Mouse (Mus musculus) thymus, adult 2 months (tissue): Measurements from ENCODE around the gene Gm6993. TPM values are rescaled to one million over a fixed set of nuclear protein-coding genes. Genes with fewer than 3 reads are reported as not detected.

Experiments
- DNase-seq: peaks from one replicate; pipeline ENCODE4 v3.0.0; 2021
- H3K27ac ChIP-seq: fragments of 200-500 bp; 2 replicates; pipeline ENCODE4 v1.5.1; 2012; ENCODE audit warnings: low read length, control low read depth; ENCODE audit not compliant: control insufficient read depth, insufficient read depth
- H3K27me3 ChIP-seq: fragments of 200-500 bp; 2 replicates; pipeline ENCODE4 v1.6.1; 2012; ENCODE audit warnings: mild to moderate bottlenecking, low read length, moderate library complexity, mixed read lengths; ENCODE audit not compliant: control insufficient read depth, insufficient read depth
- H3K36me3 ChIP-seq: fragments of 200-500 bp; 2 replicates; pipeline ENCODE4 v1.6.1; 2012; ENCODE audit warnings: mild to moderate bottlenecking, low read length, moderate library complexity; ENCODE audit not compliant: control insufficient read depth, insufficient read depth
- H3K4me1 ChIP-seq: fragments of 200-500 bp; replicated peaks from 2 replicates; pipeline ENCODE4 v1.6.1; 2012; ENCODE audit warnings: low read length; ENCODE audit not compliant: control insufficient read depth, insufficient read depth
- H3K4me3 ChIP-seq: fragments of 200-500 bp; 2 replicates; pipeline ENCODE4 v1.5.1; 2012; ENCODE audit warnings: mild to moderate bottlenecking, low read length, control low read depth, moderate library complexity; ENCODE audit not compliant: control insufficient read depth, insufficient read depth
- CTCF ChIP-seq: fragments of 200-500 bp; IDR thresholded peaks from 2 replicates; pipeline ENCODE4 v1.5.1; 2012; ENCODE audit warnings: mild to moderate bottlenecking, control low read depth, low read length, moderate library complexity, borderline replicate concordance; ENCODE audit not compliant: control insufficient read depth, poor library complexity, insufficient read depth; ENCODE audit errors: extremely low read depth
- POLR2A ChIP-seq: fragments of 200-500 bp; IDR thresholded peaks from 2 replicates; pipeline ENCODE4 v1.6.1; 2012; ENCODE audit warnings: mild to moderate bottlenecking, low read length, control low read depth, moderate library complexity; ENCODE audit not compliant: control insufficient read depth, poor library complexity, insufficient read depth; ENCODE audit errors: extremely low read depth
- WGBS: fragments of 180-500 bp; shearing (Covaris S2); methylation state at CpG from one replicate; pipeline ENCODE4 v1.1.7; 2018; 5-methylcytosine and 5-hydroxymethylcytosine counted together
- polyA plus RNA-seq: library from polyadenylated mRNA; depleted of rRNA; stranded (reverse); fragments of >200 nt; gene quantifications from 2 replicates; pipeline ENCODE4 v1.2.3, GENCODE M21; 2012; rRNA removed

The Gm6993 gene
- polyA plus RNA-seq, 1 experiment: not detected

DNA sequence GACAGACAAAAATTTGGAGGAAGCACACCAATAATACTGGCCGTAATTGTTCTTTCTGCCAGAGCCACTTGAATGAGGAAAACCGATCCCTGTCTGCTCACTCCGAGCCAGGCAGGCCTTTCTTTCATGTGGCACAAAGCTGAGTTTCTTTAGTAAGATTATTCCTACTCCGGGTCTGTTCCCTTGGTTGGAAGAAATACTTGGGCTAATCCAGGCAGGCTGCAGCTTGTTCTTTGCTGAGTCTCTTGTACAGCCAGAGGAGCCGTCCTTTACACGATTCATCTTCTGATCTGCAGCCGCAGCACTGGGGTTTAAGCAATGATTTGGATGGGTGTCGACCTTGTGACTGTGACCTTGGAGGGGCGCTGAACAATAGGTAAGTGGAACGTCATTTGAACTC, 48.5 kb downstream of the Gm6993 start:
- no peak for TF ChIP-seq CTCF
- no peak for TF ChIP-seq POLR2A
- no peaks in the 10 kb centered on the region for H3K36me3 ChIP-seq

More for the DNA sequence above, 48.5 kb downstream of the Gm6993 start:
- no peak for DNase-seq
- Histone ChIP-seq H3K4me1 (no peaks in the 10 kb centered on the region), H3K27me3 (no peaks in the 10 kb centered on the region), H3K27ac (no peak overlapping the region), H3K4me3 (no peak overlapping the region)
- 93% methylated on average over 10 of the region's 10 CpGs for WGBS

Other genes with a start within 250 kb of the Gm6993 start
- gene Fam110c, start 166.9 kb upstream of the Gm6993 start, polyA plus RNA-seq: 0.40 and 0.51 TPM in 2 replicates
- gene Lamb1, start 24.5 kb downstream of the Gm6993 start, polyA plus RNA-seq: 14.0 TPM in 2 replicates
- gene Dld, start 110.7 kb downstream of the Gm6993 start, polyA plus RNA-seq: 15.3 and 17.4 TPM in 2 replicates
- 0.09 and 0.36 TPM in 2 replicates for gene Slc26a3, start 150.1 kb downstream of the Gm6993 start, polyA plus RNA-seq